Mouse (Mus musculus): ENCODE measurements around the gene Cst3.

Cst3 gene

GRCm38 (mm10) chr2:148875335-148875811, at the start of gene Cst3:
TSS of gene Cst3 (minus strand) at chr2:148875692.
- H3K4me3 ChIP-seq (replicated peaks; ENCODE audit: low read length), result peak within 1 kb of the TSS; percentile 96
- H3K36me3 ChIP-seq (ENCODE audit: insufficient read depth, low read length), result peaks cover 41% of the 10 kb centered on the region
- no peaks in the 10 kb centered on the region for H3K9me3 ChIP-seq (ENCODE audit: low read length)
- TF ChIP-seq POU5F1 (IDR thresholded peaks at IDR 0.05; ENCODE audit: borderline replicate concordance, low read length), result no peak
- no peak for TF ChIP-seq NANOG (IDR thresholded peaks at IDR 0.05; ENCODE audit: borderline replicate concordance, low read length)
- TF ChIP-seq CTCF (conservative IDR thresholded peaks at IDR 0.05; ENCODE audit: low read length), result no peak
- H3K4me1 ChIP-seq (replicated peaks; ENCODE audit: low read depth, low read length), result peaks cover 71% of the 10 kb centered on the region
- H3K27me3 ChIP-seq (ENCODE audit: insufficient read depth, low read length), result no peaks in the 10 kb centered on the region

DNA sequence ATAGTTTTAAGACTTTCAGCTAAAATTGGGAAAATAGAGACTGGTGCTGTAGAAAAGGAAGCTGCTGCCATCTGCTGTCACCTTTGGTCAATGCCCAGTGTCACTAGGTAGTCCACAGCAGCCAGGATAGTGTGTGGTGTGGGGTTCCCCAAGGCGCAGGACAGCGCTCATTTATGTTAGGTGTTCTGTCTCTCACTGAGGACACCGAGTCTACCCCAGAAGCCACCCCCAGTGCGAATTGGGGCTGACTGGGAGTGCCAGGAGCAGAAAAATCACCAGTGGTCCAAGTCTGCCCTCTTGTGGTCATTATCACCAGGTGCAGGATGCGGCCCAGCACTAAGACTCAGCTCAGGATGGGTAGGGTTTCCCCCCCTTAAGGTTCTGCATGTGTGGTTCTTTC, 26.8 kb upstream of the Cst3 start:
- no peak overlapping the region for H3K4me3 ChIP-seq (replicated peaks; ENCODE audit: low read length)

DNA sequence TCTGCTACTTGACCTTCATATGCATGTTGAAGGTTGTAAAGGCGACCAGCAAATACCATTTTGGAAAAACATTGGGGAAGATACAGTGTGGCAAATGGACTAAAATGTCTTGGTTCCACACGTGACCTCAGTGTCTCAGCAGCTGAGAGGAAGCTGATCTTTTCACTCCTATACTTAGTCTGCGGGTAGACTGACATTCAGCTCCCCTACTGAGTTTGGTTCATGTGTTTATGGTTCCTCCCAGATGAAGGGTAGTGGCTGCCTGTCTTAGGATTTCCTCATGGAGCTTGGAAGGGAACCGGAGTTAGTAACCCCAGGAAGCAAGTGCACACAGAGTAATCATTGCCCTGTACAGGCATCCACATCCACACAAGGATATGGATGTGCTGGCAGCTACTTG, 24.8 kb upstream of the Cst3 start:
- H3K4me3 ChIP-seq (replicated peaks; ENCODE audit: low read length), result no peak overlapping the region
- H3K9me3 ChIP-seq (ENCODE audit: low read length), result no peaks in the 10 kb centered on the region
- TF ChIP-seq NANOG (IDR thresholded peaks at IDR 0.05; ENCODE audit: borderline replicate concordance, low read length) (no peak), CTCF (conservative IDR thresholded peaks at IDR 0.05; ENCODE audit: low read length) (no peak), POU5F1 (IDR thresholded peaks at IDR 0.05; ENCODE audit: borderline replicate concordance, low read length) (no peak)
- H3K36me3 ChIP-seq (ENCODE audit: insufficient read depth, low read length), result no peaks in the 10 kb centered on the region
- peaks cover 17% of the 10 kb centered on the region for H3K4me1 ChIP-seq (replicated peaks; ENCODE audit: low read depth, low read length)
- no peaks in the 10 kb centered on the region for H3K27me3 ChIP-seq (ENCODE audit: insufficient read depth, low read length)

More for the DNA sequence above, 26.8 kb upstream of the Cst3 start:
- Histone ChIP-seq H3K27me3 (ENCODE audit: insufficient read depth, low read length) (no peaks in the 10 kb centered on the region), H3K36me3 (ENCODE audit: insufficient read depth, low read length) (no peaks in the 10 kb centered on the region), H3K9me3 (ENCODE audit: low read length) (no peaks in the 10 kb centered on the region), H3K4me1 (replicated peaks; ENCODE audit: low read depth, low read length) (peaks cover 17% of the 10 kb centered on the region)
- TF ChIP-seq POU5F1 (IDR thresholded peaks at IDR 0.05; ENCODE audit: borderline replicate concordance, low read length) (no peak), NANOG (IDR thresholded peaks at IDR 0.05; ENCODE audit: borderline replicate concordance, low read length) (no peak), CTCF (conservative IDR thresholded peaks at IDR 0.05; ENCODE audit: low read length) (peak; percentile 82)

DNA sequence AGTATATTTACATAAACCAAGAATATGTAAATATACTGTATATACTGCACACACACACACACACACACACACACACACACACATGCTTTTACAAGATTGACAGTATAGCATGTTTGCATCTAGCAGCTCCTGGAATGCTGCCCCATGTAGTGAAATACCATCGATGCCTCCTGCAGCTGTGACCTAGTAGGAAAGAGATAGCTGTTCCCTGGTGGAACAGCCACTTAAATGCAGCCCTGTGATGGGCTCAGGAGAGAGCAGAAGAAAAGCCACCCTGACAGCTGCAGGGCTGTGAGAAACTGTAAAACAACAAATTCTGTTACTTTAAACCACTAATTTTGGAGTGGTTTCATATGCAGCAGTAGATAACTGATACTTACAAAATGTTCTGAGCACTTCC, 20.7 kb upstream of the Cst3 start:
- TF ChIP-seq POU5F1 (IDR thresholded peaks at IDR 0.05; ENCODE audit: borderline replicate concordance, low read length), result no peak
- no peak for TF ChIP-seq NANOG (IDR thresholded peaks at IDR 0.05; ENCODE audit: borderline replicate concordance, low read length)
- TF ChIP-seq CTCF (conservative IDR thresholded peaks at IDR 0.05; ENCODE audit: low read length), result no peak
- no peaks in the 10 kb centered on the region for H3K9me3 ChIP-seq (ENCODE audit: low read length)
- no peaks in the 10 kb centered on the region for H3K36me3 ChIP-seq (ENCODE audit: insufficient read depth, low read length)
- H3K4me3 ChIP-seq (replicated peaks; ENCODE audit: low read length), result no peak overlapping the region
- H3K4me1 ChIP-seq (replicated peaks; ENCODE audit: low read depth, low read length), result peaks cover 13% of the 10 kb centered on the region
- no peaks in the 10 kb centered on the region for H3K27me3 ChIP-seq (ENCODE audit: insufficient read depth, low read length)

DNA sequence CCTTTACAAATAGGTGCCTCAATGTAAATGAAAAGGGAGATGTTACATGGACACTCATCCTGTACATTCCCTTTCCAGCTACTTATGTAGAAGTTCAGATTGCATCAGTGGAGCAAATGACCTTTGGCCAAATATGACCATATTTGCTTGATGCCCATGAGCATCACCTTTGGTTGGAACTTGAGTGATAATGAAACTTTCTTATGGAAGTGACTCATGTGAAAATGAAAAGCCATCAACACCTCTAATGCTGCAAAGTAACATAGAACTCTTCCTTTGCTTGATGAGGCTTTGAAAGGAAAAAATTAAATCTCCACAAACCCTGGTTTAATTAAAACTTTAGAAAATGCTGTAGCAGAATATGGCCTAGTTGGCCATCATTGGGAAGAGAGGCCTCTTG, 17.6 kb upstream of the Cst3 start:
- Histone ChIP-seq H3K4me1 (replicated peaks; ENCODE audit: low read depth, low read length) (peaks cover 15% of the 10 kb centered on the region), H3K4me3 (replicated peaks; ENCODE audit: low read length) (no peak overlapping the region), H3K9me3 (ENCODE audit: low read length) (no peaks in the 10 kb centered on the region), H3K36me3 (ENCODE audit: insufficient read depth, low read length) (no peaks in the 10 kb centered on the region), H3K27me3 (ENCODE audit: insufficient read depth, low read length) (no peaks in the 10 kb centered on the region)
- TF ChIP-seq POU5F1 (IDR thresholded peaks at IDR 0.05; ENCODE audit: borderline replicate concordance, low read length) (no peak), NANOG (IDR thresholded peaks at IDR 0.05; ENCODE audit: borderline replicate concordance, low read length) (no peak), CTCF (conservative IDR thresholded peaks at IDR 0.05; ENCODE audit: low read length) (no peak)

DNA sequence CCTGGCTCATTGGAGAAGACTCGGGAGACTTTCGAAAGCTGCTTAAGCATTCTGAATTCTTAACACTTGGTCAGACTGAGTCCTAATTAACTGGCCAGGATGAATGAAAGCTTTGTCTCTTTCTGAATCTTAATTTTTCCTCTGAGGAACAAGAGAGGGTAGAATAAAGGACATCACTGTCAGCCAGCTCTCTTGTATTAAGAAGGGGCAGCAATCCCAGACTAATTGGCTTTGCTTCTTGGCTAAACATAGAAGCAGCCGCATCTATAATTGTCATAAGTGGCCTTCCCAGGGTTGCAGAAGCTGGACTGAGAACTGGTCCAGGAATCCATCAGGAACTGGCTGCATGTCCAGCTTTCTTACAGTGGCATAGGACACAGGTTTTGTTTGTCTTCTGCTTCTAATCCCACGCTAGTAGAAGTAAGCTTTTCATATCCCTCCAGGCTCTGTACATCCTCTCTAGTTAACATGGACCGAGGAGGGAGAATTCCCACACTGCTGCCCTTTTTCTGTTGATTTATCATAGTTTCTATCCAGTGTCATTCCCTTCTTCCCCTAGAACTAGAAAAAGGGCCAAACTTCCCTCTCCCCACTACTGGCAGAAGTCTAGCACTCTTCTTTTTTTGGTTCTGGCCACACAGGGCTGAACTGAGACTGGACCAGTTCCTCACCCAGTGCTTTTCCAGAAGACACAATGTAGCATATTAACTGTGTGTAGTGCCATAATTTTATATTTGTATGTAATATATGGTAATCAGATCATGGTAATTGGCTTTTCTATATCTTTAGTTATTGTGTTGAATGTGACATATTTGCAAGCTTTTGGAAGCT, 14.7 kb upstream of the Cst3 start:
- no peaks in the 10 kb centered on the region for H3K27me3 ChIP-seq (ENCODE audit: insufficient read depth, low read length)
- TF ChIP-seq NANOG (IDR thresholded peaks at IDR 0.05; ENCODE audit: borderline replicate concordance, low read length), result no peak
- no peak for TF ChIP-seq CTCF (conservative IDR thresholded peaks at IDR 0.05; ENCODE audit: low read length)
- no peak for TF ChIP-seq POU5F1 (IDR thresholded peaks at IDR 0.05; ENCODE audit: borderline replicate concordance, low read length)
- H3K4me1 ChIP-seq (replicated peaks; ENCODE audit: low read depth, low read length), result peaks cover 22% of the 10 kb centered on the region
- no peaks in the 10 kb centered on the region for H3K9me3 ChIP-seq (ENCODE audit: low read length)
- no peaks in the 10 kb centered on the region for H3K36me3 ChIP-seq (ENCODE audit: insufficient read depth, low read length)
- no peak overlapping the region for H3K4me3 ChIP-seq (replicated peaks; ENCODE audit: low read length)

GRCm38 (mm10) chr2:148889331-148890010, 14.0 kb upstream of the Cst3 start:
- peaks cover 28% of the 10 kb centered on the region for H3K4me1 ChIP-seq (replicated peaks; ENCODE audit: low read depth, low read length)
- no peaks in the 10 kb centered on the region for H3K36me3 ChIP-seq (ENCODE audit: insufficient read depth, low read length)
- TF ChIP-seq NANOG (IDR thresholded peaks at IDR 0.05; ENCODE audit: borderline replicate concordance, low read length), result no peak
- TF ChIP-seq POU5F1 (IDR thresholded peaks at IDR 0.05; ENCODE audit: borderline replicate concordance, low read length), result no peak
- no peak for TF ChIP-seq CTCF (conservative IDR thresholded peaks at IDR 0.05; ENCODE audit: low read length)
- no peaks in the 10 kb centered on the region for H3K9me3 ChIP-seq (ENCODE audit: low read length)
- no peaks in the 10 kb centered on the region for H3K27me3 ChIP-seq (ENCODE audit: insufficient read depth, low read length)
- no peak overlapping the region for H3K4me3 ChIP-seq (replicated peaks; ENCODE audit: low read length)

GRCm38 (mm10) chr2:148888872-148889271, 13.4 kb upstream of the Cst3 start:
- no peaks in the 10 kb centered on the region for H3K27me3 ChIP-seq (ENCODE audit: insufficient read depth, low read length)
- H3K36me3 ChIP-seq (ENCODE audit: insufficient read depth, low read length), result no peaks in the 10 kb centered on the region
- H3K4me3 ChIP-seq (replicated peaks; ENCODE audit: low read length), result no peak overlapping the region
- H3K9me3 ChIP-seq (ENCODE audit: low read length), result no peaks in the 10 kb centered on the region
- peaks cover 28% of the 10 kb centered on the region for H3K4me1 ChIP-seq (replicated peaks; ENCODE audit: low read depth, low read length)
- TF ChIP-seq NANOG (IDR thresholded peaks at IDR 0.05; ENCODE audit: borderline replicate concordance, low read length) (no peak), POU5F1 (IDR thresholded peaks at IDR 0.05; ENCODE audit: borderline replicate concordance, low read length) (no peak), CTCF (conservative IDR thresholded peaks at IDR 0.05; ENCODE audit: low read length) (no peak)

Measured in E14TG2a.4 (cell line).